Mouse (Mus musculus): ENCODE measurements around the gene Slc24a3. TPM values are rescaled to one million over a fixed set of nuclear protein-coding genes. Genes with fewer than 3 reads are reported as not detected.

The Slc24a3 gene
- polyA plus RNA-seq, 1 experiment from 2014 or later, result 2.9 TPM

- Histone ChIP-seq H3K9me3 (no peaks in the 10 kb centered on the region), H3K36me3 (no peaks in the 10 kb centered on the region), H3K4me3 (no peak overlapping the region), H3K27ac (no peak overlapping the region), H3K4me2 (no peak overlapping the region), H3K9ac (no peak overlapping the region), H3K27me3 (no peaks in the 10 kb centered on the region), H3K4me1 (no peaks in the 10 kb centered on the region)
- WGBS, result 62% methylated on average over 13 of the region's 13 CpGs
- ATAC-seq (ENCODE audit: borderline replicate concordance, extremely low read depth, low FRiP score, low TSS enrichment), result 0 out of 2 replicates have a peak, but pooled peaks have one; percentile 35
Observed at GRCm38 (mm10) chr2:145382908-145383770, 215.6 kb downstream of the Slc24a3 start.

GRCm38 (mm10) chr2:145384221-145384620 is 216.7 kb downstream of the Slc24a3 start:
- WGBS, result 79% methylated on average over 2 of the region's 2 CpGs
- ATAC-seq (ENCODE audit: borderline replicate concordance, extremely low read depth, low FRiP score, low TSS enrichment), result no peak
- Histone ChIP-seq H3K36me3 (no peaks in the 10 kb centered on the region), H3K4me3 (no peak overlapping the region), H3K9ac (no peak overlapping the region), H3K27ac (no peak overlapping the region), H3K4me2 (no peak overlapping the region), H3K9me3 (no peaks in the 10 kb centered on the region), H3K4me1 (no peaks in the 10 kb centered on the region), H3K27me3 (no peaks in the 10 kb centered on the region)

GRCm38 (mm10) chr2:145385220-145385619 is 217.7 kb downstream of the Slc24a3 start:
- no peak overlapping the region for H3K27ac ChIP-seq
- ATAC-seq (ENCODE audit: borderline replicate concordance, extremely low read depth, low FRiP score, low TSS enrichment), result no peak

GRCm38 (mm10) chr2:145385773-145386172 is 218.2 kb downstream of the Slc24a3 start:
- Histone ChIP-seq H3K4me2 (no peak overlapping the region), H3K27ac (no peak overlapping the region), H3K9me3 (no peaks in the 10 kb centered on the region), H3K4me1 (no peaks in the 10 kb centered on the region), H3K4me3 (no peak overlapping the region), H3K27me3 (no peaks in the 10 kb centered on the region), H3K36me3 (no peaks in the 10 kb centered on the region), H3K9ac (no peak overlapping the region)
- 58% methylated on average over 1 of the region's 1 CpGs for WGBS
- ATAC-seq (ENCODE audit: borderline replicate concordance, extremely low read depth, low FRiP score, low TSS enrichment), result no peak

More at GRCm38 (mm10) chr2:145385220-145385619, 217.7 kb downstream of the Slc24a3 start:
- Histone ChIP-seq H3K4me1 (no peaks in the 10 kb centered on the region), H3K9me3 (no peaks in the 10 kb centered on the region), H3K36me3 (no peaks in the 10 kb centered on the region), H3K4me3 (no peak overlapping the region), H3K27me3 (no peaks in the 10 kb centered on the region), H3K4me2 (no peak overlapping the region), H3K9ac (no peak overlapping the region)
- WGBS, result 88% methylated on average over 3 of the region's 3 CpGs

GRCm38 (mm10) chr2:145395804-145396203 is 228.2 kb downstream of the Slc24a3 start:
- Histone ChIP-seq H3K27ac (no peak overlapping the region), H3K9ac (no peak overlapping the region), H3K4me2 (no peak overlapping the region), H3K27me3 (no peaks in the 10 kb centered on the region), H3K4me1 (no peaks in the 10 kb centered on the region), H3K9me3 (no peaks in the 10 kb centered on the region), H3K4me3 (no peak overlapping the region), H3K36me3 (no peaks in the 10 kb centered on the region)
- 58% methylated on average over 3 of the region's 3 CpGs for WGBS
- no peak for ATAC-seq (ENCODE audit: borderline replicate concordance, extremely low read depth, low FRiP score, low TSS enrichment)

- ATAC-seq (ENCODE audit: borderline replicate concordance, extremely low read depth, low FRiP score, low TSS enrichment), result no peak
Observed at GRCm38 (mm10) chr2:145396579-145396978, 229.0 kb downstream of the Slc24a3 start.

GRCm38 (mm10) chr2:145397456-145398206 is 230.1 kb downstream of the Slc24a3 start:
- WGBS, result 60% methylated on average over 10 of the region's 10 CpGs
- Histone ChIP-seq H3K27me3 (no peaks in the 10 kb centered on the region), H3K36me3 (no peaks in the 10 kb centered on the region), H3K4me3 (no peak overlapping the region), H3K9ac (no peak overlapping the region), H3K4me1 (no peaks in the 10 kb centered on the region), H3K27ac (no peak overlapping the region), H3K9me3 (no peaks in the 10 kb centered on the region), H3K4me2 (no peak overlapping the region)
- no peak for ATAC-seq (ENCODE audit: borderline replicate concordance, extremely low read depth, low FRiP score, low TSS enrichment)

More at GRCm38 (mm10) chr2:145396579-145396978, 229.0 kb downstream of the Slc24a3 start:
- 53% methylated on average over 7 of the region's 7 CpGs for WGBS
- Histone ChIP-seq H3K4me1 (no peaks in the 10 kb centered on the region), H3K9me3 (no peaks in the 10 kb centered on the region), H3K4me2 (no peak overlapping the region), H3K27ac (no peak overlapping the region), H3K4me3 (no peak overlapping the region), H3K9ac (no peak overlapping the region), H3K27me3 (no peaks in the 10 kb centered on the region), H3K36me3 (no peaks in the 10 kb centered on the region)

GRCm38 (mm10) chr2:145401240-145401805 is 233.8 kb downstream of the Slc24a3 start:
- no peaks in the 10 kb centered on the region for H3K4me1 ChIP-seq
- H3K9me3 ChIP-seq, result no peaks in the 10 kb centered on the region
- no peak overlapping the region for H3K9ac ChIP-seq
- no peak overlapping the region for H3K4me3 ChIP-seq
- no peaks in the 10 kb centered on the region for H3K27me3 ChIP-seq
- no peak for ATAC-seq (ENCODE audit: borderline replicate concordance, extremely low read depth, low FRiP score, low TSS enrichment)
- no peaks in the 10 kb centered on the region for H3K36me3 ChIP-seq
- 59% methylated on average over 6 of the region's 6 CpGs for WGBS
- H3K4me2 ChIP-seq, result no peak overlapping the region
- no peak overlapping the region for H3K27ac ChIP-seq

- Histone ChIP-seq H3K27me3 (no peaks in the 10 kb centered on the region), H3K4me2 (no peak overlapping the region), H3K36me3 (no peaks in the 10 kb centered on the region), H3K9me3 (no peaks in the 10 kb centered on the region), H3K27ac (no peak overlapping the region), H3K4me3 (no peak overlapping the region), H3K4me1 (no peaks in the 10 kb centered on the region), H3K9ac (no peak overlapping the region)
- 76% methylated on average over 2 of the region's 2 CpGs for WGBS
- ATAC-seq (ENCODE audit: borderline replicate concordance, extremely low read depth, low FRiP score, low TSS enrichment), result no peak
Observed at GRCm38 (mm10) chr2:145401996-145402395, 234.4 kb downstream of the Slc24a3 start.

- no peak overlapping the region for H3K4me2 ChIP-seq
- 57% methylated on average over 11 of the region's 11 CpGs for WGBS
Observed at GRCm38 (mm10) chr2:145404818-145405531, 237.4 kb downstream of the Slc24a3 start.

GRCm38 (mm10) chr2:145405746-145406145 is 238.2 kb downstream of the Slc24a3 start:
- H3K36me3 ChIP-seq, result no peaks in the 10 kb centered on the region
- ATAC-seq (ENCODE audit: borderline replicate concordance, extremely low read depth, low FRiP score, low TSS enrichment), result no peak
- no peak overlapping the region for H3K27ac ChIP-seq
- no peak overlapping the region for H3K9ac ChIP-seq
- H3K4me3 ChIP-seq, result no peak overlapping the region
- no peaks in the 10 kb centered on the region for H3K4me1 ChIP-seq
- 44% methylated on average over 4 of the region's 4 CpGs for WGBS
- H3K4me2 ChIP-seq, result no peak overlapping the region
- H3K27me3 ChIP-seq, result no peaks in the 10 kb centered on the region
- no peaks in the 10 kb centered on the region for H3K9me3 ChIP-seq

More at GRCm38 (mm10) chr2:145404818-145405531, 237.4 kb downstream of the Slc24a3 start:
- H3K9me3 ChIP-seq, result no peaks in the 10 kb centered on the region
- H3K4me3 ChIP-seq, result no peak overlapping the region
- no peaks in the 10 kb centered on the region for H3K4me1 ChIP-seq
- ATAC-seq (ENCODE audit: borderline replicate concordance, extremely low read depth, low FRiP score, low TSS enrichment), result no peak
- H3K36me3 ChIP-seq, result no peaks in the 10 kb centered on the region
- no peak overlapping the region for H3K27ac ChIP-seq
- no peaks in the 10 kb centered on the region for H3K27me3 ChIP-seq
- no peak overlapping the region for H3K9ac ChIP-seq
